Comparison of ENCODE assay signal across 11 mouse cellular contexts in genomic region chr11:31373438-31373837, GRCm38 (mm10). TPM values are rescaled to one million over a fixed set of nuclear protein-coding genes. Genes with fewer than 3 reads are reported as not detected.
DNase-seq lines count a peak whose midpoint lies in the region; ATAC-seq lines count a peak whose summit lies in the region.
"Had no signal": no experiment of that assay in that cellular context is flagged by ENCODE, and none has a peak within 500 bp of the region (broad histone marks: within the 10 kb centered on the region; RNA-seq: fewer than 3 reads in every experiment).

No protein-coding gene starts in this region.

- no peak overlapping the region for H3K9ac ChIP-seq in forebrain, embryonic 11.5 days (ENCODE audit: low read length)
- no peak overlapping the region for H3K9ac ChIP-seq in forebrain, embryonic 15.5 days (replicated peaks)
- no peak overlapping the region for H3K9ac ChIP-seq in liver, embryonic 12.5 days
- H3K9ac ChIP-seq: heart, embryonic 13.5 days; neural tube, embryonic 13.5 days had no signal

- DNase-seq in forebrain, embryonic 11.5 days (ENCODE audit: low spot score) = peak; percentile 75
- DNase-seq in ovary, postnatal 14 days (ENCODE audit: low spot score) = peak; percentile 20
- no peak for DNase-seq in ovary, adult 18-20 months (ENCODE audit: low spot score)
- peak; percentile 60 for DNase-seq in embryo, embryonic 11 days
- DNase-seq in spleen, postnatal 4 days (ENCODE audit: low spot score in 2 of 2) = peak; percentile 59 to 78
- DNase-seq in cerebellum, adult 9-10 months = no peak

- H3K36me3 ChIP-seq in forebrain, embryonic 11.5 days (ENCODE audit: control insufficient read depth, insufficient read depth, low read length) = no peaks in the 10 kb centered on the region
- H3K36me3 ChIP-seq in forebrain, embryonic 15.5 days = no peaks in the 10 kb centered on the region
- no peaks in the 10 kb centered on the region for H3K36me3 ChIP-seq in liver, embryonic 12.5 days
- H3K36me3 ChIP-seq: heart, embryonic 13.5 days; neural tube, embryonic 13.5 days had no signal

- H3K4me3 ChIP-seq in forebrain, embryonic 11.5 days (ENCODE audit: low read depth, low read length) = no peak overlapping the region
- no peak overlapping the region for H3K4me3 ChIP-seq in forebrain, embryonic 15.5 days
- H3K4me3 ChIP-seq in liver, embryonic 12.5 days = no peak overlapping the region
- H3K4me3 ChIP-seq: heart, embryonic 13.5 days; neural tube, embryonic 13.5 days had no signal

- H3K4me2 ChIP-seq in forebrain, embryonic 11.5 days (ENCODE audit: low read depth, low read length, severe bottlenecking) = no peak overlapping the region
- H3K4me2 ChIP-seq in forebrain, embryonic 15.5 days (replicated peaks) = no peak overlapping the region
- no peak overlapping the region for H3K4me2 ChIP-seq in liver, embryonic 12.5 days
- H3K4me2 ChIP-seq: heart, embryonic 13.5 days; neural tube, embryonic 13.5 days had no signal

- H3K27me3 ChIP-seq in forebrain, embryonic 11.5 days (ENCODE audit: control insufficient read depth, insufficient read depth, low read length) = peaks cover 23% of the 10 kb centered on the region
- H3K27me3 ChIP-seq in forebrain, embryonic 15.5 days = peaks cover 22% of the 10 kb centered on the region
- H3K27me3 ChIP-seq in liver, embryonic 12.5 days (replicated peaks) = peaks cover 49% of the 10 kb centered on the region
- H3K27me3 ChIP-seq: Patski had no signal

- no peaks in the 10 kb centered on the region for H3K9me3 ChIP-seq in forebrain, embryonic 11.5 days (ENCODE audit: control insufficient read depth, low read length)
- H3K9me3 ChIP-seq in forebrain, embryonic 15.5 days = no peaks in the 10 kb centered on the region
- H3K9me3 ChIP-seq in liver, embryonic 12.5 days (replicated peaks) = no peaks in the 10 kb centered on the region
- H3K9me3 ChIP-seq: heart, embryonic 13.5 days; neural tube, embryonic 13.5 days had no signal

- no peak overlapping the region for H3K27ac ChIP-seq in forebrain, embryonic 11.5 days (ENCODE audit: low read depth, low read length)
- no peak overlapping the region for H3K27ac ChIP-seq in forebrain, embryonic 15.5 days (replicated peaks)
- H3K27ac ChIP-seq in liver, embryonic 12.5 days = no peak overlapping the region
- H3K27ac ChIP-seq: heart, embryonic 13.5 days; neural tube, embryonic 13.5 days had no signal

- ATAC-seq in forebrain, embryonic 11.5 days (replicated peaks; ENCODE audit: low FRiP score) = no peak
- ATAC-seq in forebrain, embryonic 15.5 days (replicated peaks) = no peak
- ATAC-seq in liver, embryonic 12.5 days = peak; percentile 59
- ATAC-seq: Patski had no signal

- peaks cover 8% of the 10 kb centered on the region; the same call in 1 of the 2 replicates for H3K4me1 ChIP-seq in forebrain, embryonic 11.5 days (replicated peaks; ENCODE audit: control insufficient read depth, insufficient read depth, low read length)
- H3K4me1 ChIP-seq in forebrain, embryonic 15.5 days = peaks cover 22% of the 10 kb centered on the region
- H3K4me1 ChIP-seq in liver, embryonic 12.5 days = peaks cover 27% of the 10 kb centered on the region

- WGBS in forebrain, embryonic 11.5 days = 70% methylated on average over 7 of the region's 7 CpGs
- WGBS in forebrain, embryonic 15.5 days = 68% methylated on average over 7 of the region's 7 CpGs
- 39% methylated on average over 7 of the region's 7 CpGs for whole genome bisulfite sequencing in liver, embryonic 12.5 days (ENCODE audit: insufficient replicate concordance)

RNA-seq across cellular contexts. Expression of gene Stc2, which starts 3.6 kb away (rescaled TPM):
- polyA plus RNA-seq in forebrain, embryonic 11.5 days (2014; fragmentation: Nextera tagmentation; extraction: Ambion mirVana) = 1.7 and 2.5 TPM in 2 replicates
- 1.3 TPM in 2 replicates for polyA plus RNA-seq in forebrain, embryonic 15.5 days (2015; fragmentation: Nextera tagmentation; extraction: Ambion mirVana)
- polyA plus RNA-seq in liver, embryonic 12.5 days (2016; fragmentation: Nextera tagmentation; extraction: Ambion mirVana) = 1.4 and 1.8 TPM in 2 replicates

Comparison
In these comparisons a context has a peak if more than half of its experiments do, and no peak if none do; other contexts are left out.
1. DNase-seq: peak in forebrain, embryonic 11.5 days (single experiment), ovary, postnatal 14 days (single experiment), embryo, embryonic 11 days (single experiment) and spleen, postnatal 4 days (2 of 2); none in ovary, adult 18-20 months (single experiment) and cerebellum, adult 9-10 months (single experiment).